In the genomic region with DNA sequence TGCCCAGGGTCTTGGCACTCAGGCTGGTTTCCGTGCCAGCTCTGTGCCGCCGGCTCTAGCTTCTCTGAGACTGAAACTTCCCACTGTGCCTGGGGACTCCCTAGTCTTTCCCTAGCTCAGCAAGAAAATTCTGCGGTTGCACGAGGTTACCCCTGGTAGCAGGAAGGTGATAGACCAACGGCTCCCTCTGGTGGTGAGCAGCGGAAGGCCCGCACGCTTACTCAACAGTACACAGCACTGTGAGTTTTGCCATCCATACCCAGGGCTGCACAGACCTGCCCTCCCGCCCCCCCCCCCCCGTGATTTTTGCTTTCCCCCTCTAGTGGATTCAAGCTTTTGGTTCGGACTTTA, we compare ENCODE assay signal across 8 mouse cellular contexts. TPM values are rescaled to one million over a fixed set of nuclear protein-coding genes. Genes with fewer than 3 reads are reported as not detected.
DNase-seq lines count a peak whose midpoint lies in the region; ATAC-seq and TF ChIP-seq lines count a peak whose summit lies in the region.

No protein-coding gene starts in this region.

- H3K4me2 ChIP-seq in forebrain, postnatal 0 days (ENCODE audit: low read depth): no peak overlapping the region
- no peak overlapping the region; the same call in 1 of the 2 replicates for H3K4me2 ChIP-seq in lung, embryonic 15.5 days

- peak; percentile 96 for ATAC-seq in forebrain, postnatal 0 days
- peak; percentile 67 for ATAC-seq in lung, embryonic 15.5 days (ENCODE audit: borderline replicate concordance, extremely low read depth, low FRiP score, low TSS enrichment)

- H3K36me3 ChIP-seq in forebrain, postnatal 0 days (ENCODE audit: insufficient read depth): no peaks in the 10 kb centered on the region
- H3K36me3 ChIP-seq in lung, embryonic 15.5 days: no peaks in the 10 kb centered on the region
- no peaks in the 10 kb centered on the region for H3K36me3 ChIP-seq in thymus, adult 2 months (ENCODE audit: control insufficient read depth, insufficient read depth, low read length)

- no peak overlapping the region for H3K4me3 ChIP-seq in forebrain, postnatal 0 days (ENCODE audit: low read depth, low read length)
- no peak overlapping the region for H3K4me3 ChIP-seq in lung, embryonic 15.5 days
- no peak overlapping the region for H3K4me3 ChIP-seq in olfactory bulb, adult 2 months (ENCODE audit: insufficient read depth, low read depth, low read length)
- H3K4me3 ChIP-seq in thymus, adult 2 months (ENCODE audit: control insufficient read depth, insufficient read depth, low read length): no peak overlapping the region

- no peak for TF ChIP-seq POLR2A in olfactory bulb, adult 2 months (IDR thresholded peaks at IDR 0.05; ENCODE audit: insufficient read depth, low read depth, low read length)
- TF ChIP-seq POLR2A in thymus, adult 2 months (IDR thresholded peaks at IDR 0.05; ENCODE audit: control insufficient read depth, extremely low read depth, insufficient read depth, low read length, poor library complexity): 0 out of 2 replicates have a peak, but pooled peaks have one; percentile 23

- H3K9ac ChIP-seq in forebrain, postnatal 0 days: no peak overlapping the region
- H3K9ac ChIP-seq in lung, embryonic 15.5 days: no peak overlapping the region

- WGBS in forebrain, postnatal 0 days: under 1% methylated on average over 12 of the region's 12 CpGs
- under 1% methylated on average over 12 of the region's 12 CpGs for WGBS in lung, embryonic 15.5 days
- 0% methylated on average over 12 of the region's 12 CpGs for WGBS in olfactory bulb, adult 2 months
- WGBS in thymus, adult 2 months: under 1% methylated on average over 11 of the region's 12 CpGs

- H3K4me1 ChIP-seq in forebrain, postnatal 0 days (ENCODE audit: insufficient read depth): peaks cover 4% of the 10 kb centered on the region; the same call in 1 of the 2 replicates
- peaks cover 61% of the 10 kb centered on the region for H3K4me1 ChIP-seq in lung, embryonic 15.5 days
- peaks cover 30% of the 10 kb centered on the region for H3K4me1 ChIP-seq in olfactory bulb, adult 2 months (ENCODE audit: control insufficient read depth, insufficient read depth, low read length)
- H3K4me1 ChIP-seq in thymus, adult 2 months (replicated peaks; ENCODE audit: control insufficient read depth, insufficient read depth, low read length): peaks cover 59% of the 10 kb centered on the region

- peak; percentile 91 for TF ChIP-seq CTCF in forebrain, postnatal 0 days (IDR thresholded peaks at IDR 0.05; ENCODE audit: low read depth)
- peak; percentile 94 for TF ChIP-seq CTCF in olfactory bulb, adult 2 months (IDR thresholded peaks at IDR 0.05; ENCODE audit: insufficient read depth, low read depth, low read length)
- peak; percentile 94 for TF ChIP-seq CTCF in thymus, adult 2 months (IDR thresholded peaks at IDR 0.05; ENCODE audit: borderline replicate concordance, control insufficient read depth, extremely low read depth, insufficient read depth, low read length, poor library complexity)

- peak; percentile 86 for DNase-seq in ES-CJ7 (ENCODE audit: low read depth, low spot score)
- peak; percentile 87 for DNase-seq in cerebellum, adult 11-12 months
- DNase-seq in forebrain, postnatal 0 days: peak; percentile 91
- DNase-seq in heart, postnatal 4 days: peak; percentile 97
- peak; percentile 84 to 92 for DNase-seq in layer of hippocampus, adult 8-10 months (ENCODE audit: low spot score in 2 of 2)
- DNase-seq in thymus, adult 2 months: peak; percentile 91

- no peak overlapping the region for H3K27ac ChIP-seq in forebrain, postnatal 0 days (ENCODE audit: low read depth, low read length)
- peak overlapping the region; percentile 29; the same call in 1 of the 2 replicates for H3K27ac ChIP-seq in lung, embryonic 15.5 days
- H3K27ac ChIP-seq in olfactory bulb, adult 2 months (ENCODE audit: insufficient read depth, low read depth, low read length): no peak overlapping the region
- no peak overlapping the region for H3K27ac ChIP-seq in thymus, adult 2 months (ENCODE audit: control insufficient read depth, insufficient read depth, low read length)

- no peaks in the 10 kb centered on the region for H3K27me3 ChIP-seq in forebrain, postnatal 0 days (ENCODE audit: insufficient read depth, low read length)
- H3K27me3 ChIP-seq in lung, embryonic 15.5 days: no peaks in the 10 kb centered on the region
- no peaks in the 10 kb centered on the region for H3K27me3 ChIP-seq in thymus, adult 2 months (ENCODE audit: control insufficient read depth, insufficient read depth, low read length)

- H3K9me3 ChIP-seq in forebrain, postnatal 0 days (ENCODE audit: low read length): no peaks in the 10 kb centered on the region
- H3K9me3 ChIP-seq in lung, embryonic 15.5 days: no peaks in the 10 kb centered on the region

RNA-seq across cellular contexts. Expression of a gene that starts 20.6 kb away (rescaled TPM):
- 1,794 and 2,056 TPM in 2 replicates for total RNA-seq in forebrain, postnatal 0 days (2014; rRNA removed)
- polyA plus RNA-seq in forebrain, postnatal 0 days (2015; fragmentation: Nextera tagmentation; extraction: Ambion mirVana): 842 and 978 TPM in 2 replicates
- 100 to 1,000 TPM; 852 to 919 TPM for total RNA-seq in heart, postnatal 4 days (2021)
- total RNA-seq in layer of hippocampus, adult 8-10 months (2022): 100 to 1,000 TPM; 188 to 289 (median 230) TPM
- 1,589 and 1,600 TPM in 2 replicates for polyA plus RNA-seq in lung, embryonic 15.5 days (2015; fragmentation: Nextera tagmentation; extraction: Ambion mirVana)
- 613 and 1,282 TPM in 2 replicates for polyA plus RNA-seq in olfactory bulb, adult 2 months (2012; ENCODE audit: insufficient read depth, insufficient read length, low replicate concordance, missing spikeins)
- 3,356 and 3,688 TPM in 2 replicates for polyA plus RNA-seq in thymus, adult 2 months (2012; rRNA removed)

RNA-seq across cellular contexts. Expression of a gene that starts 26.4 kb away (rescaled TPM):
- 51.9 and 74.4 TPM in 2 replicates for total RNA-seq in forebrain, postnatal 0 days (2014; rRNA removed)
- 19.4 and 22.4 TPM in 2 replicates for polyA plus RNA-seq in forebrain, postnatal 0 days (2015; fragmentation: Nextera tagmentation; extraction: Ambion mirVana)
- 10 to 100 TPM; 52.7 to 56.7 TPM for total RNA-seq in heart, postnatal 4 days (2021)
- 10 to 100 TPM; 72.7 to 85.7 (median 77.4) TPM for total RNA-seq in layer of hippocampus, adult 8-10 months (2022)
- polyA plus RNA-seq in lung, embryonic 15.5 days (2015; fragmentation: Nextera tagmentation; extraction: Ambion mirVana): 35.6 and 40.0 TPM in 2 replicates
- polyA plus RNA-seq in olfactory bulb, adult 2 months (2012; ENCODE audit: insufficient read depth, insufficient read length, low replicate concordance, missing spikeins): not detected in 2 replicates
- 87.8 and 109 TPM in 2 replicates for polyA plus RNA-seq in thymus, adult 2 months (2012; rRNA removed)

RNA-seq across cellular contexts. Expression of a gene that starts 32.2 kb away (rescaled TPM):
- total RNA-seq in forebrain, postnatal 0 days (2014; rRNA removed): 23.5 and 29.8 TPM in 2 replicates
- 14.1 and 14.8 TPM in 2 replicates for polyA plus RNA-seq in forebrain, postnatal 0 days (2015; fragmentation: Nextera tagmentation; extraction: Ambion mirVana)
- 10 to 100 TPM; 62.9 to 66.0 TPM for total RNA-seq in heart, postnatal 4 days (2021)
- 10 to 100 TPM; 38.1 to 45.8 (median 40.2) TPM for total RNA-seq in layer of hippocampus, adult 8-10 months (2022)
- 57.1 and 58.6 TPM in 2 replicates for polyA plus RNA-seq in lung, embryonic 15.5 days (2015; fragmentation: Nextera tagmentation; extraction: Ambion mirVana)
- polyA plus RNA-seq in olfactory bulb, adult 2 months (2012; ENCODE audit: insufficient read depth, insufficient read length, low replicate concordance, missing spikeins): not detected in 2 replicates
- polyA plus RNA-seq in thymus, adult 2 months (2012; rRNA removed): 161 and 172 TPM in 2 replicates

RNA-seq across cellular contexts. Expression of a gene that starts 54.1 kb away (rescaled TPM):
- 34.5 and 36.3 TPM in 2 replicates for total RNA-seq in forebrain, postnatal 0 days (2014; rRNA removed)
- polyA plus RNA-seq in forebrain, postnatal 0 days (2015; fragmentation: Nextera tagmentation; extraction: Ambion mirVana): 18.3 and 18.8 TPM in 2 replicates
- total RNA-seq in heart, postnatal 4 days (2021): 10 to 100 TPM; 10.5 to 12.7 TPM
- total RNA-seq in layer of hippocampus, adult 8-10 months (2022): 10 to 100 TPM; 34.0 to 58.6 (median 41.9) TPM
- 27.2 and 30.4 TPM in 2 replicates for polyA plus RNA-seq in lung, embryonic 15.5 days (2015; fragmentation: Nextera tagmentation; extraction: Ambion mirVana)
- not detected in 2 replicates for polyA plus RNA-seq in olfactory bulb, adult 2 months (2012; ENCODE audit: insufficient read depth, insufficient read length, low replicate concordance, missing spikeins)
- 47.2 and 48.6 TPM in 2 replicates for polyA plus RNA-seq in thymus, adult 2 months (2012; rRNA removed)

Comparison
In these comparisons a context has a peak if more than half of its experiments do, and no peak if none do; other contexts are left out.
1. RNA of a gene that starts 26.4 kb away (polyA plus RNA-seq): 87.8 to 109 TPM in thymus, adult 2 months, 35.6 to 40.0 TPM in lung, embryonic 15.5 days and 19.4 to 22.4 TPM in forebrain, postnatal 0 days; not detected in olfactory bulb, adult 2 months; every median in the first group is over 10 times any median in the second.
2. Peak in every context shown above with its lines, with median percentiles within 50 percentile points of each other: DNase-seq and CTCF ChIP-seq.